Mouse (Mus musculus): ENCODE results near the gene Fthl17f. TPM values are rescaled to one million over a fixed set of nuclear protein-coding genes. Genes with fewer than 3 reads are reported as not detected.
"Not testable (repeated sequence)": the region's sequence is repeated elsewhere in the genome, so short reads cannot be mapped to it uniquely, and the experiment has no call there.

Fthl17f gene
- total RNA-seq (2015) (not detected in 2 replicates), total RNA-seq (2017) (not detected in 2 replicates)

DNA sequence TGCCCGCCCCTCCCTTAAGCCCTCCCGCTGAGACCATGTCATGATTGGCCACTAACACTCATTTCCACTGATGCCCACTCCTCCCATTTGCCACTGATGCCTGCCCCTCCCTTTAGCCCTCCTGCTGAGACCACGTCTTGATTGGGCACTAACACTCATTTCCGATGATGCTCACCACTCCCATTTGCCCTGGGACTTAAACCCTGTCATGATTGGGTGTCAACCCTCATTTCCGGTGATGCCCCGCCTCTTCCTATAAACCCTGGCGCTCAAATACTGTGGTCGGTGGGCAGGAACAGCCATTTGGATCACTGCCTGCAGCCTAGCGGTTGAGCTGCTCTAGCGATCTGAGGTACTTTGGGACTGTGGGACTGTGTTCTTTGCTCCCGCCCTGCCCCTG lies at the start of gene Fthl17f:
Fthl17f (plus strand) TSS at position 301 of the 400 bp plus-strand sequence.
- ATAC-seq (ENCODE audit: poor library complexity, severe bottlenecking) = not testable (repeated sequence)

- no peak for ATAC-seq (ENCODE audit: poor library complexity, severe bottlenecking)
Observed at GRCm38 (mm10) chrX:9016079-9016478, 46.7 kb upstream of the Fthl17f start.

GRCm38 (mm10) chrX:9019481-9019880 lies 43.3 kb upstream of the Fthl17f start:
- ATAC-seq (ENCODE audit: poor library complexity, severe bottlenecking) = no peak

DNA sequence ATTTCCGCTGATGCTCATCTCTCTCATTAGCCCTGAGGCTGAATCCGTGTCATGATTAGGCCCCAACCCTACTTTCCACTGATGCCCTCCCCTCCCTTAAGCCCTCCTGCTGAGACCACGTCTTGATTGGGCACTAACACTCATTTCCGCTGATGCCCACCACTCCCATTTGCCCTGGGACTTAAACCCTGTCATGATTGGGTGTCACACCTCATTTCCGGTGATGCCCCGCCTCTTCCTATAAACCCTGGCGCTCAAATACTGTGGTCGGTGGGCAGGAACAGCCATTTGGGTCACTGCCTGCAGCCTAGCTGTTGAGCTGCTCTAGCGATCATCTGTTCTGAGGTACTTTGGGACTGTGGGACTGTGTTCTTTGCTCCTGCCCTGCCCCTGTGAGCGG lies 29.6 kb upstream of the Fthl17f start, which contains the start of gene Fthl17e:
Fthl17e (plus strand) TSS at position 301 of the 400 bp plus-strand sequence.
- ATAC-seq (ENCODE audit: poor library complexity, severe bottlenecking) = not testable (repeated sequence)

DNA sequence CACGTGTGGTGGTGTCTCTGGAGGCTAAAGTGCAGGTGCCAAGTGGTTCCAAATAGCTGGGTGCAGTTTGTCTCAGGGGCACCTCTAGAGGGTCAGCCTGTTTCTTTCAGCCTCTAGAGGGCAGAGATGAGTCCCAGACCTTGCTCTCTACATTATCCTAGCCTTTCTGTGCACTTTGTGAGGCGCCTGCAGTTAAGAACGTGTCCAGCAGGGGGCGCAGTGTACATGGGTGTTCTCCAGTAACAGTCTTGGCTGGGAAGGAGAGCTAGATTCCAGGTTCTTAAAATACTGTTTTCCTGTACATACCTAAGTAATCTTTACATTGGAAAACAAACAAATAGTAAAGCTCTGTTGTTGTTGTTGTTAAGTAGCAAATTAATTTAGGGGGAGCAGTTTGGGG lies 21.2 kb upstream of the Fthl17f start:
- ATAC-seq (ENCODE audit: poor library complexity, severe bottlenecking) = not testable (repeated sequence)

GRCm38 (mm10) chrX:9060952-9061351 lies 1.9 kb upstream of the Fthl17f start:
- ATAC-seq (ENCODE audit: poor library complexity, severe bottlenecking) = not testable (repeated sequence)

DNA sequence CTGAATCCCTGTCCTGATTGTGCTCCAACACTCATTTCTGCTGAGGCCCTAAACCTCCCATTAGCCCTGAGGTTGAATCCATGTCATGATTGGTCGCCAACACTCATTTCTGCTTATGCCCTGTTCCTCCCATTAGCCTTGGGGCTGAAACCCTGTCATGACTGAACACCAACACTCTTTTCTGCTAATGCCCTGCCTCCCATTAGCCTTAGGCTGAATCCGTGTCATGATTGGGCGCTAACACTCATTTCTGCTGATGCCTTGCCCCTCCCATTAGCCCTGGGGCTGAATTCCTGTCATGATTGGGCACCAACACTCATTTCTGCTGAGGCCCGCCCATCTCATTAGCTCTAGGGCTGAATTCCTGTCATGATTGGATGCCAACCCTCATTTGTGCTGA lies 714 bp upstream of the Fthl17f start:
- ATAC-seq (ENCODE audit: poor library complexity, severe bottlenecking) = no peak

DNA sequence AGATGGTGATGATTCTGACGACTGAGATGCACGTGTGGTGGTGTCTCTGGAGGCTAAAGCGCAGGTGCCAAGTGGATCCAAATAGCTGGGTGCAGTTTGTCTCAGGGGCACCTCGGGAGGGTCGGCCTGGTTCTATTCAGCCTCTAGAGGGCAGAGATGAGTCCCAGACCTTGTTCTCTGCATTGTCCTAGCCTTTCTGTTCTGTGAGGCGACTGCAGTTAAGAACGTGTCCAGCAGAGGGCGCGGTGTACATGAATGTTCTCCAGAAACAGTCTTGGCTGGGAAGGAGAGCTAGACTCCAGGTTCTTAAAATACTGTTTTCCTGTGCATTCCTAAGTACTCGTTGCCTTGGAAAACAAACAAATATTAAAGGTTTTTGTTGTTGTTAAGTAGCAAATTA lies 14.9 kb downstream of the Fthl17f start:
- 0 out of 2 replicates have a peak, but pooled peaks have one; percentile 33 for ATAC-seq (ENCODE audit: poor library complexity, severe bottlenecking)

DNA sequence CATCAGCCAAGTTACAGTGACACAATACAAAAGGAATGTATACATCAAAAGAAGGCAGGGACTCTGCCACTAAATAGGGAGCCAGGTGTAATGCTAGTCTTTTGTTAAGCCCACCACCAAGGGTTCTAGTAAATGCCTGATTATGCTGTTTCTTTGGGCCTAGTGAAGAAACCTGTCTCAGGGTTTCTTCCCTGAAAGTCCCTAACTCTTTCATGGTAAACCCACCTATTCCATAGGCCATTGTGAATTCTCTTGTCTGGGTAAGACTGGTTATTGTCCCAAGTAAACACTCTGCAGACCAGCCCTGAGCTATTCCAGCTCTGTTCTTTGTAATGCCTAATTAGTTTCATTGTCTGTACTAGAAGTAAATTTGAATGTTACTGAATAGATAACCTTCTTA lies 32.3 kb downstream of the Fthl17f start:
- ATAC-seq (ENCODE audit: poor library complexity, severe bottlenecking) = not testable (repeated sequence)

GRCm38 (mm10) chrX:9104262-9104661 lies 41.4 kb downstream of the Fthl17f start, which contains the start of gene 4930402K13Rik:
Gene 4930402K13Rik (plus strand): TSS chrX:9104562.
- ATAC-seq (ENCODE audit: poor library complexity, severe bottlenecking) = no peak

DNA sequence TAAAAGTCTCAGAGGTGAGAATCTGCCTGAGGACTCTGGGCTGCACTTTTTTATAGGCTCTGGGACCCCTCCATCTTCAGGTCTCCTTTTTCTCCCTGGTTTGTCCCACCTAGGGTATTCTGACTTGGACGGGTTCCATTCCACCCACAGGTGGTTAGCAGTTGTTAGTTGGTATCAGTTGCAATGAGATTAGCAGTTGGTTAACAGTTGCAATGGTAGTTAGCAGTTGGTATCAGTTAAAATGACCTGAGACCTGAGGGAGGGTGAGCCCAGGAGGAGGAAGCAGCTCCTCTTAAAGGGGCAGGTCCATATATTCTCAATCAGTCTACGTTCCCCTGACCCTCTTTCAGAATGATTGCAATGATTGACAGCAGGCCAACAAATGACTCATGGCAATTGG lies 47.6 kb downstream of the Fthl17f start:
- ATAC-seq (ENCODE audit: poor library complexity, severe bottlenecking) = no peak

Other genes with a start within 250 kb of the Fthl17f start
- not detected in 2 replicates for gene Gm6592, start 219.0 kb upstream of the Fthl17f start, total RNA-seq (2015)
- not detected in 2 replicates for gene Gm6592, start 219.0 kb upstream of the Fthl17f start, total RNA-seq (2017)
- not detected in 2 replicates for gene Gm5751, start 188.8 kb upstream of the Fthl17f start, total RNA-seq (2015)
- not detected in 2 replicates for gene Gm5751, start 188.8 kb upstream of the Fthl17f start, total RNA-seq (2017)
- gene B630019K06Rik, start 170.6 kb upstream of the Fthl17f start, total RNA-seq (2015) = 0.57 TPM in 1 of 2 replicates, not detected in the other
- gene B630019K06Rik, start 170.6 kb upstream of the Fthl17f start, total RNA-seq (2017) = not detected in 2 replicates
- gene Fthl17b, start 100.0 kb upstream of the Fthl17f start, total RNA-seq (2015) = not detected in 2 replicates
- not detected in 2 replicates for gene Fthl17b, start 100.0 kb upstream of the Fthl17f start, total RNA-seq (2017)
- not detected in 2 replicates for gene Fthl17c, start 86.5 kb upstream of the Fthl17f start, total RNA-seq (2015)
- gene Fthl17c, start 86.5 kb upstream of the Fthl17f start, total RNA-seq (2017) = not detected in 2 replicates
- not detected in 2 replicates for gene Fthl17d, start 76.3 kb upstream of the Fthl17f start, total RNA-seq (2015)
- gene Fthl17d, start 76.3 kb upstream of the Fthl17f start, total RNA-seq (2017) = not detected in 2 replicates
- gene Fthl17e, start 29.5 kb upstream of the Fthl17f start, total RNA-seq (2015) = not detected in 2 replicates
- not detected in 2 replicates for gene Fthl17e, start 29.5 kb upstream of the Fthl17f start, total RNA-seq (2017)
- gene 4930402K13Rik, start 41.5 kb downstream of the Fthl17f start, total RNA-seq (2015) = not detected in 2 replicates
- not detected in 2 replicates for gene 4930402K13Rik, start 41.5 kb downstream of the Fthl17f start, total RNA-seq (2017)
- not detected in 2 replicates for gene Lancl3, start 136.9 kb downstream of the Fthl17f start, total RNA-seq (2015)
- 0.16 TPM in 1 of 2 replicates, not detected in the other for gene Lancl3, start 136.9 kb downstream of the Fthl17f start, total RNA-seq (2017)
- not detected in 2 replicates for gene Gm14862, start 193.9 kb downstream of the Fthl17f start, total RNA-seq (2015)
- gene Gm14862, start 193.9 kb downstream of the Fthl17f start, total RNA-seq (2017) = not detected in 2 replicates
- gene Xk, start 209.7 kb downstream of the Fthl17f start, total RNA-seq (2015) = 5.8 and 6.2 TPM in 2 replicates
- gene Xk, start 209.7 kb downstream of the Fthl17f start, total RNA-seq (2017) = 2.4 and 4.2 TPM in 2 replicates
- gene H2al1m, start 220.7 kb downstream of the Fthl17f start, total RNA-seq (2015) = not detected in 2 replicates
- gene H2al1m, start 220.7 kb downstream of the Fthl17f start, total RNA-seq (2017) = not detected in 2 replicates